Mouse (Mus musculus) liver, adult (tissue): ENCODE measurements around the gene Gif.

ENCODE experiments used
- GATA4 ChIP-seq: IDR thresholded peaks from 2 replicates; pipeline ENCODE4 v1.6.1; 2014; ENCODE audit warnings: mild to moderate bottlenecking, low read length; ENCODE audit not compliant: insufficient replicate concordance

Gif gene

GRCm38 (mm10) chr19:11811688-11812365 lies 64.5 kb downstream of the Gif start:
- no peak for TF ChIP-seq GATA4
